Mouse (Mus musculus): ENCODE measurements around the gene Fto. TPM values are rescaled to one million over a fixed set of nuclear protein-coding genes. Genes with fewer than 3 reads are reported as not detected.

Gene Fto
- polyA plus RNA-seq, 1 experiment = 43.9 TPM

DNA sequence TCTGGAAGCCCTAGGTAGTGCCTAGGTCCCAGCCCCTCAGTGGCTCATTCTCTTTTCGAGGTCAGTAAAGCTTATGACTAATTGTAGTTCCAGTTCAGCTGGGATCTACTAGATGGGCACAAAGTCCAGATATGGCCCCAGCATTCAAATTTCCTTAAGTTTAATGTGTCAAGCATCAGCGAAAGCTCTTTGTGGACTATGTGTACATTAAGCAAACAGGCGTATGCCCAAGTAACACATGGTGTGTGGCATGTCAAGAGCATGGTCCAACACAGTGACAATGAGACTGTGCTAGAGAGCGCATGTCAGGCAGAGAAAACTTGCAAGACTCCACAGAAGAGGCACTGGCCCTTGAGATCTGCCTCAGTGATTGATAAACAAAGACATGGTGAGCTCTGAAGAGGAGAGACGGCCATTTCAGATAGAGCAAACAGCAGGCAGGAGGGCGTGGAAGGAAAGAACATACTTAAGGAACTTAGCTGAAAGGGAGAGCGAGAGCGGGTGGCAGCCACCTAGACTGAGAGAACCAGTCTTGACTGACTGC lies 192.2 kb downstream of the Fto start:
- 87% methylated on average over 8 of the region's 8 CpGs for WGBS
- Histone ChIP-seq H3K4me3 (ENCODE audit: insufficient read depth, low read depth, low read length) (no peak overlapping the region), H3K4me1 (ENCODE audit: control insufficient read depth, insufficient read depth, low read length) (peaks cover 8% of the 10 kb centered on the region), H3K27me3 (replicated peaks; ENCODE audit: control insufficient read depth, insufficient read depth, low read length) (no peaks in the 10 kb centered on the region), H3K36me3 (ENCODE audit: control insufficient read depth, insufficient read depth, low read length) (no peaks in the 10 kb centered on the region), H3K27ac (ENCODE audit: insufficient read depth, low read depth, low read length) (0 out of 2 replicates have a peak overlapping the region, but pooled peaks have one; percentile 16)
- DNase-seq = no peak
- TF ChIP-seq POLR2A (IDR thresholded peaks at IDR 0.05; ENCODE audit: low read depth, low read length) (no peak), CTCF (conservative IDR thresholded peaks at IDR 0.05; ENCODE audit: insufficient read depth, insufficient read length, low read depth, low read length) (no peak)

DNA sequence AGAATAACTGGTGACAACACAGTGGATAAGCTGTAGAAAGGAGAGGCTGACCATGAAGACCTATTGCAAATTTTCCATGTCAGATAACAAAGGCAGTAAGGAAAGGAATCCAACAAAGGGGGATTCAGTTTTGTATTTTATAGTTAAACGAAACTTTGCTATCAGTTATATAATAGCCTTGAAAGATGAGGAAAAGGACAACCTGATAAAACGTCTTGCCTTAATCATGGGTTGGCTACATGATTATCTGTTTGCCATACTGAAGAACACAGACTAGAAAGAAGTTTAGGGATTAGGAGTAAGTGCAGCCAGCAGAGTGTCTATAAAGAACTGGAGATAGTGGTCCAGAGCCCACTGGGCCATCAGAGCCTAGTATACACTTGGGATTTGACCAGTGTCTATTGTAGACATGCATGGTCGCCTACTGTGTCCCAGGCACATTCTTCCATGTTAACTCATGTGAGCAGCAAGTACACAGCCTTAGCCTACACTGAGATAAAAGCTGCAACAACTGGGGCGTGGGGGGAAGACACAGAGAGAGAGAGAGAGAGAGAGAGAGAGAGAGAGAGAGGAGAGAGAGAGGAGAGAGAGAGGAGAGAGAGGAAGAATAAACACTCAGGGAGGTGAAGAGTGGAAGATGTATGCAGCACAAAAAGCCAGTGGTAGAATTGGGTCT lies 192.8 kb downstream of the Fto start:
- no peak for TF ChIP-seq CTCF (conservative IDR thresholded peaks at IDR 0.05; ENCODE audit: insufficient read depth, insufficient read length, low read depth, low read length)
- TF ChIP-seq POLR2A (IDR thresholded peaks at IDR 0.05; ENCODE audit: low read depth, low read length) = no peak
- H3K27ac ChIP-seq (ENCODE audit: insufficient read depth, low read depth, low read length) = no peak overlapping the region

DNA sequence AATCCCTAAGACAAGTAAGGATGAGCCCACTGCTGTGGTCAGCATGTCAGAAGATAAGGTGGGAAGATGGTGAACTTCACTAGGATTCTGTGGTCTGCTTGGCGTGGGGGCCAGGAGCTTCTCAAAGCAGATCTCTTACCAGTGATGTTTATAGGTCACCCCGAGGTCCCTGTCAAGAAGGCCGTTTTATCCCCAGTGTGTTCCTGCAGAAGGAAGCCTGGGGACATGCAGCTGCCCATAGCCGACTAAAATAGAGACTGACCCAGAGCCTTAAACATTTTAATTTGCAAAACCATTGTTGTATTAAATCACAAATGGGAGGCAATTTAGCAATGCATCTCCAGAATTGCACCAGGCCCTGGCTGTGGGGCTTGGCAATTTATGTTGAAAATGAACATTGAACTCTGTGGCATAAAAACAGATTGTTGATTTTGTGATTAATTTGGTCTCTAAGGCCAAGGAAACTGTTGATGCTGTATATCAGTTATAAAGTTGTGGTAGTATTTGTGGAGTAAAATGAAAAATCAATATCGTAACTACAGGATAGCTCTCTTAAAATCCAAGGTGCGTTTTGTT lies 193.4 kb downstream of the Fto start:
- 86% methylated on average over 6 of the region's 6 CpGs for WGBS
- no peak overlapping the region for H3K4me3 ChIP-seq (ENCODE audit: insufficient read depth, low read depth, low read length)

More for the DNA sequence above, 192.8 kb downstream of the Fto start:
- Histone ChIP-seq H3K4me1 (ENCODE audit: control insufficient read depth, insufficient read depth, low read length) (peaks cover 8% of the 10 kb centered on the region), H3K36me3 (ENCODE audit: control insufficient read depth, insufficient read depth, low read length) (no peaks in the 10 kb centered on the region), H3K27me3 (replicated peaks; ENCODE audit: control insufficient read depth, insufficient read depth, low read length) (no peaks in the 10 kb centered on the region), H3K4me3 (ENCODE audit: insufficient read depth, low read depth, low read length) (no peak overlapping the region)
- WGBS = 74% methylated on average over 4 of the region's 4 CpGs
- DNase-seq = no peak

DNA sequence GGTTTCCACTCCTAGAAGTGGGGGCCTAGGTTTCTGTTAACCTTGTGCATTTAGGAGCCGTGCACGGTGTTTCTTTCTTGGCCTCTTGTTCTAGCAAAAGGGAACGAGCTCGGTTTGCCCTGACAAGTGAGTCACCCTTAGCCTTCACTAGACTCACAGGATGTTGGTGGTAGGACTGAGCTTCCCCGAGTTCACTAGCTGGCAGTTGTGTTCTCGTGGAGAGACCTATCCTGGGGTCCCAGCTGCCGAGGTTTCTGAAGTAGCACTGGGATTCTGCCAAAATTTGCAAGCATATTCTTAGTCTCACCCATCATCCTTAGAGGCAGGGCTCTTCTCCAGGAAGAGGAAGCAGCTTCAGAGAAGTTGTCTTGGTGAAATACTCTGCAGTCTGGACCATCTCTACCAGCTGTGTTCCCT lies 194.4 kb downstream of the Fto start:
- Histone ChIP-seq H3K27me3 (replicated peaks; ENCODE audit: control insufficient read depth, insufficient read depth, low read length) (no peaks in the 10 kb centered on the region), H3K4me1 (ENCODE audit: control insufficient read depth, insufficient read depth, low read length) (peaks cover 8% of the 10 kb centered on the region), H3K27ac (ENCODE audit: insufficient read depth, low read depth, low read length) (no peak overlapping the region), H3K36me3 (ENCODE audit: control insufficient read depth, insufficient read depth, low read length) (no peaks in the 10 kb centered on the region), H3K4me3 (ENCODE audit: insufficient read depth, low read depth, low read length) (no peak overlapping the region)
- TF ChIP-seq CTCF (conservative IDR thresholded peaks at IDR 0.05; ENCODE audit: insufficient read depth, insufficient read length, low read depth, low read length) = no peak
- TF ChIP-seq POLR2A (IDR thresholded peaks at IDR 0.05; ENCODE audit: low read depth, low read length) = no peak
- DNase-seq = no peak
- 64% methylated on average over 7 of the region's 7 CpGs for WGBS

More for the DNA sequence above, 193.4 kb downstream of the Fto start:
- Histone ChIP-seq H3K27me3 (replicated peaks; ENCODE audit: control insufficient read depth, insufficient read depth, low read length) (no peaks in the 10 kb centered on the region), H3K4me1 (ENCODE audit: control insufficient read depth, insufficient read depth, low read length) (peaks cover 8% of the 10 kb centered on the region), H3K27ac (ENCODE audit: insufficient read depth, low read depth, low read length) (no peak overlapping the region), H3K36me3 (ENCODE audit: control insufficient read depth, insufficient read depth, low read length) (no peaks in the 10 kb centered on the region)
- no peak for DNase-seq
- TF ChIP-seq POLR2A (IDR thresholded peaks at IDR 0.05; ENCODE audit: low read depth, low read length) (no peak), CTCF (conservative IDR thresholded peaks at IDR 0.05; ENCODE audit: insufficient read depth, insufficient read length, low read depth, low read length) (no peak)

DNA sequence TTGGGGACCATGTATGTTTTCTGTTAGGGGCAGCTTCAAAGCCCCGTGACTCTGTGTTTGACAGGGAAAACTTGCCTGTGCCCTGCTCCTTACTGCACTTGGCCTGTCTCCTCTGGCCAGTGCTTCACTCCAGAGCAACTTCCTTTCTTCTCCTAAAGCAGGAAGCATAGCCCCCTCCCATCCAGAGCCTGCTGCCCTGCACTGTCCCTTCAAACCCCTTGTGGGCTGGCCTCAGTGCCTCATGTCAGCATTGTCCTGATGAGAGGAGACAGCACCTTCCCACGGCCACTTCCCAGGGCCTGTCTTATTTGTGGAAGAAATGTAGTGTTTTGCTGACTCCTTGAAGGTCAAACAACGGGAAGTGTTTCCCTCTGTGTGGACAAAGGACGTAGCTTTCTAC lies 195.0 kb downstream of the Fto start:
- DNase-seq = no peak
- H3K27me3 ChIP-seq (replicated peaks; ENCODE audit: control insufficient read depth, insufficient read depth, low read length) = no peaks in the 10 kb centered on the region
- H3K4me3 ChIP-seq (ENCODE audit: insufficient read depth, low read depth, low read length) = no peak overlapping the region
- peaks cover 8% of the 10 kb centered on the region for H3K4me1 ChIP-seq (ENCODE audit: control insufficient read depth, insufficient read depth, low read length)
- H3K27ac ChIP-seq (ENCODE audit: insufficient read depth, low read depth, low read length) = no peak overlapping the region
- no peaks in the 10 kb centered on the region for H3K36me3 ChIP-seq (ENCODE audit: control insufficient read depth, insufficient read depth, low read length)
- WGBS = 70% methylated on average over 4 of the region's 4 CpGs
- TF ChIP-seq CTCF (conservative IDR thresholded peaks at IDR 0.05; ENCODE audit: insufficient read depth, insufficient read length, low read depth, low read length) (no peak), POLR2A (IDR thresholded peaks at IDR 0.05; ENCODE audit: low read depth, low read length) (no peak)

DNA sequence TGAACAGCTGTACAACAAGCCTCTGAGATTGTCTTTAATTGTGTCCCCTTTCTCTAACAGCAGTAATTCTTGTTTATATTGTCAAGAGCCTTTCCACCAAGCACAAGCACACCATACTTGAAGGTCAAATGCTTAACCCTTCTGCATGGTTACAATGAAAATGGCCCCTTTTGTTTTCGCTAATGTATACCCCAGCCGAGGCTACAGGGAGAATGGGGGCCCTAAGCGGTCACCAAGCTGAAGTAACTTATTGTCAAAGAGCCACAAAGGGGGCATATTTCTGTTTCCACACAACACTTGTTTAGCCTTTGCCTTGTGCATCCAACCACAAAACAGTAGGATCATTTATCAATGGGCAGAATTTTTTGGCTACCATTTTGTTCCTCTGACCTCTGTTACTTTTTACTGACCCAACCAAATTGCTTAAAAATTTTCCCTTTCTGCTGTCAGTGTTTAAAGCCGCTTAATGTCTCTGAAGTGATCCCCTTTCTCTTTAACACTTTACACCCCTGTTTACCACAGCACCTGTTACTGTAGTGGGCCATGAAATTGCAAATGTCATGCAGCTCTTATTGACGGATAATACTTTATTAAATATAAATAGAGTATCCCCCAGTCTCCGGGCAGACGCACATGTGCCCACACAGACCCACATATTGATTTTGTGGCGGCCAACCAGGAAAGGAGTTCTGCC lies 196.0 kb downstream of the Fto start:
- Histone ChIP-seq H3K36me3 (ENCODE audit: control insufficient read depth, insufficient read depth, low read length) (no peaks in the 10 kb centered on the region), H3K4me3 (ENCODE audit: insufficient read depth, low read depth, low read length) (no peak overlapping the region), H3K4me1 (ENCODE audit: control insufficient read depth, insufficient read depth, low read length) (peaks cover 8% of the 10 kb centered on the region), H3K27me3 (replicated peaks; ENCODE audit: control insufficient read depth, insufficient read depth, low read length) (no peaks in the 10 kb centered on the region), H3K27ac (ENCODE audit: insufficient read depth, low read depth, low read length) (no peak overlapping the region)
- WGBS = 89% methylated on average over 8 of the region's 8 CpGs
- no peak for TF ChIP-seq CTCF (conservative IDR thresholded peaks at IDR 0.05; ENCODE audit: insufficient read depth, insufficient read length, low read depth, low read length)
- TF ChIP-seq POLR2A (IDR thresholded peaks at IDR 0.05; ENCODE audit: low read depth, low read length) = no peak
- no peak for DNase-seq

DNA sequence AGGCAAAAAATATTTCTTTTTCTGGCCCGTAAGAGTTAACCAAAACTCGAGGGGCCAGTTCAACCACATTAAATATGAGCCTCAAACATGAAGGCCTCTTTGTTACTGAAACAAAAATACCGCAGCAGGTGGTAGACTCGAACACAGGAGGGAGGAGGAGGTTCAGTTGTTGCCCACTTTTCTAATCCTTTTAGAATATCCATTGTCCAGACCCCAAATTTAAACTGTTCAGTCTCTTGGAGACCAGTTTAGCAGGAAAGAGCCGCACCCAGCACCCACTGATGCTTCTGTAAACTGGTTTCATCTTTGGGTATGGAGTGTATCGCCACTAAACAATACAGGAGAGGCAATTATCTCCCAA lies 196.6 kb downstream of the Fto start:
- Histone ChIP-seq H3K27ac (ENCODE audit: insufficient read depth, low read depth, low read length) (no peak overlapping the region), H3K27me3 (replicated peaks; ENCODE audit: control insufficient read depth, insufficient read depth, low read length) (no peaks in the 10 kb centered on the region), H3K36me3 (ENCODE audit: control insufficient read depth, insufficient read depth, low read length) (no peaks in the 10 kb centered on the region), H3K4me3 (ENCODE audit: insufficient read depth, low read depth, low read length) (no peak overlapping the region), H3K4me1 (ENCODE audit: control insufficient read depth, insufficient read depth, low read length) (peaks cover 8% of the 10 kb centered on the region)
- DNase-seq = no peak
- WGBS = 85% methylated on average over 6 of the region's 6 CpGs
- TF ChIP-seq POLR2A (IDR thresholded peaks at IDR 0.05; ENCODE audit: low read depth, low read length) (no peak), CTCF (conservative IDR thresholded peaks at IDR 0.05; ENCODE audit: insufficient read depth, insufficient read length, low read depth, low read length) (no peak)
